ENCODE assay signal across 8 mouse cellular contexts in genomic region chr5:148398766-148399659, GRCm38 (mm10). TPM values are rescaled to one million over a fixed set of nuclear protein-coding genes. Genes with fewer than 3 reads are reported as not detected.
A peak's percentile ranks its signal among the peaks of the same experiment; 100 is the strongest.
DNase-seq lines count a peak whose midpoint lies in the region; ATAC-seq and TF ChIP-seq lines count a peak whose summit lies in the region.

No protein-coding gene starts in this region.

- peaks cover 2% of the 10 kb centered on the region; the same call in 1 of the 2 replicates for H3K4me1 ChIP-seq in cortical plate, adult 2 months (ENCODE audit: control insufficient read depth, insufficient read depth, low read length)
- H3K4me1 ChIP-seq in heart, adult 2 months (ENCODE audit: control insufficient read depth, insufficient read depth, low read length) = 0 out of 2 replicates have a peak, but pooled peaks cover 1% of the 10 kb centered on the region
- no peaks in the 10 kb centered on the region; the same call in 1 of the 2 replicates for H3K4me1 ChIP-seq in kidney, adult 2 months (ENCODE audit: control insufficient read depth, insufficient read depth, low read length)
- H3K4me1 ChIP-seq in liver, embryonic 14.5 days (replicated peaks; ENCODE audit: control insufficient read depth in 2 of 2, insufficient read depth in 2 of 2, low read length in 1 of 2) = peaks cover 11 to 12% of the 10 kb centered on the region in 2 experiments

- peaks cover 3% of the 10 kb centered on the region; the same call in 1 of the 2 replicates for H3K9me3 ChIP-seq in liver, embryonic 14.5 days (ENCODE audit: control insufficient read depth, low read length)

- ATAC-seq in liver, embryonic 14.5 days (ENCODE audit: insufficient read depth) = peak; percentile 70

- H3K27me3 ChIP-seq in heart, adult 2 months (ENCODE audit: control insufficient read depth, insufficient read depth, low read length) = no peaks in the 10 kb centered on the region
- no peaks in the 10 kb centered on the region for H3K27me3 ChIP-seq in kidney, adult 2 months (replicated peaks; ENCODE audit: control insufficient read depth, insufficient read depth, low read length)
- no peaks in the 10 kb centered on the region for H3K27me3 ChIP-seq in liver, embryonic 14.5 days (ENCODE audit: control insufficient read depth, insufficient read depth, low read length)

- no peak for TF ChIP-seq CTCF in cortical plate, adult 2 months (IDR thresholded peaks at IDR 0.05; ENCODE audit: extremely low read depth, insufficient read depth, low read length)
- no peak for TF ChIP-seq CTCF in heart, adult 2 months (IDR thresholded peaks at IDR 0.05)
- no peak for TF ChIP-seq CTCF in kidney, adult 2 months (conservative IDR thresholded peaks at IDR 0.05; ENCODE audit: insufficient read depth, insufficient read length, low read depth, low read length)
- no peak for TF ChIP-seq CTCF in liver, embryonic 14.5 days (IDR thresholded peaks at IDR 0.05; ENCODE audit: low read depth)

- 1% methylated on average over 58 of the region's 58 CpGs for WGBS in heart, adult 2 months
- under 1% methylated on average over 58 of the region's 58 CpGs for WGBS in kidney, adult 2 months
- WGBS in liver, embryonic 14.5 days (ENCODE audit: insufficient replicate concordance) = 1% methylated on average over 58 of the region's 58 CpGs

- 0 out of 2 replicates have a peak, but pooled peaks have one; percentile 9 for TF ChIP-seq EP300 in heart, adult 2 months (IDR thresholded peaks at IDR 0.05; ENCODE audit: insufficient read depth, low read depth, low read length)
- no peak for TF ChIP-seq EP300 in liver, embryonic 14.5 days (IDR thresholded peaks at IDR 0.05; ENCODE audit: low read depth)

- peak overlapping the region; percentile 67 for H3K9ac ChIP-seq in heart, adult 2 months (ENCODE audit: low read depth, low read length)
- peak overlapping the region; percentile 90 for H3K9ac ChIP-seq in liver, embryonic 14.5 days (replicated peaks)

- peak overlapping the region; percentile 74 for H3K4me3 ChIP-seq in cortical plate, adult 2 months (ENCODE audit: insufficient read depth, low read length)
- peak overlapping the region; percentile 82 for H3K4me3 ChIP-seq in heart, adult 2 months
- H3K4me3 ChIP-seq in kidney, adult 2 months (ENCODE audit: insufficient read depth, low read depth, low read length) = peak overlapping the region; percentile 88
- H3K4me3 ChIP-seq in liver, embryonic 14.5 days (ENCODE audit: insufficient read depth in 1 of 2, low read depth in 2 of 2, low read length in 2 of 2) = peak overlapping the region; percentile 88 to 95

- intact Hi-C loops in heart, adult 2 months (cut with DNase I) = loop anchor here (5.0 kb wide), 1 partner anchor 57 kb away; no protein-coding TSS in a partner anchor

- no peaks in the 10 kb centered on the region for H3K36me3 ChIP-seq in heart, adult 2 months (ENCODE audit: control insufficient read depth, insufficient read depth, low read length)
- no peaks in the 10 kb centered on the region for H3K36me3 ChIP-seq in kidney, adult 2 months (ENCODE audit: control insufficient read depth, insufficient read depth, low read length)
- H3K36me3 ChIP-seq in liver, embryonic 14.5 days (replicated peaks; ENCODE audit: control insufficient read depth, insufficient read depth, low read depth) = peaks cover 4% of the 10 kb centered on the region

- peak; percentile 45 for DNase-seq in ovary, postnatal 36 days (ENCODE audit: low spot score)
- DNase-seq in ovary, adult 18-20 months (ENCODE audit: low spot score) = no peak
- peak; percentile 56 to 63 for DNase-seq in heart, adult 2 months
- peak; percentile 28 for DNase-seq in kidney, adult 2 months
- peak in 2 of 3 experiments; percentile 9 to 41 for DNase-seq in liver, embryonic 14.5 days (ENCODE audit: low read depth in 3 of 3, low spot score in 3 of 3)
- DNase-seq in naive thymus-derived CD4-positive, alpha-beta T cell, adult 2 months (ENCODE audit: low read depth) = peak; percentile 88
- DNase-seq in testis, postnatal 14 days (ENCODE audit: low spot score) = peak; percentile 48

- H3K4me2 ChIP-seq in liver, embryonic 14.5 days (ENCODE audit: low read depth) = peak overlapping the region; percentile 80

- no peak for TF ChIP-seq POLR2A in cortical plate, adult 2 months (IDR thresholded peaks at IDR 0.05; ENCODE audit: extremely low read depth, insufficient read depth, low read length)
- TF ChIP-seq POLR2A in heart, adult 2 months (IDR thresholded peaks at IDR 0.05; ENCODE audit: insufficient read depth, low read depth, low read length) = no peak
- TF ChIP-seq POLR2A in kidney, adult 2 months (IDR thresholded peaks at IDR 0.05; ENCODE audit: low read depth, low read length) = no peak

- H3K27ac ChIP-seq in cortical plate, adult 2 months (ENCODE audit: insufficient read depth, low read length) = no peak overlapping the region
- H3K27ac ChIP-seq in heart, adult 2 months = peak overlapping the region; percentile 74
- H3K27ac ChIP-seq in kidney, adult 2 months (ENCODE audit: insufficient read depth, low read depth, low read length) = peak overlapping the region; percentile 74
- H3K27ac ChIP-seq in liver, embryonic 14.5 days = peak overlapping the region; percentile 76

- no peaks in the 10 kb centered on the region for H3K79me2 ChIP-seq in heart, adult 2 months (replicated peaks; ENCODE audit: control insufficient read depth, insufficient read depth, low read length)

RNA-seq across cellular contexts. Expression of gene Slc7a1, which starts 0.7 kb away (rescaled TPM):
- polyA plus RNA-seq in cortical plate, adult 2 months (2012; rRNA removed) = 9.3 and 10.2 TPM in 2 replicates
- total RNA-seq in heart, adult 2 months (2021) = 10 to 100 TPM; 14.0 to 14.4 TPM
- polyA plus RNA-seq in heart, adult 2 months (2012; rRNA removed) = 10.9 and 18.9 TPM in 2 replicates
- polyA plus RNA-seq in kidney, adult 2 months (2012; rRNA removed) = 4.0 TPM in 2 replicates
- polyA plus RNA-seq in liver, embryonic 14.5 days (2012; rRNA removed) = 4.7 and 4.8 TPM in 2 replicates
- 17.7 and 20.3 TPM in 2 replicates for polyA plus RNA-seq in liver, embryonic 14.5 days (2014; fragmentation: Nextera tagmentation; extraction: Ambion mirVana)
